Mouse (Mus musculus) cortical plate, adult 2 months (tissue): Measurements from ENCODE around the gene Pde10a.

Experiments
- CTCF ChIP-seq: fragments of 200-500 bp; IDR thresholded peaks from 2 replicates; pipeline ENCODE4 v1.5.1; 2011; ENCODE audit warnings: mild to moderate bottlenecking, control low read depth, low read length; ENCODE audit not compliant: insufficient read depth; ENCODE audit errors: extremely low read depth
- POLR2A ChIP-seq: fragments of 200-500 bp; IDR thresholded peaks from 2 replicates; pipeline ENCODE4 v1.6.1; 2011; ENCODE audit warnings: mild to moderate bottlenecking, low read length, control low read depth; ENCODE audit not compliant: insufficient read depth; ENCODE audit errors: extremely low read depth

DNA sequence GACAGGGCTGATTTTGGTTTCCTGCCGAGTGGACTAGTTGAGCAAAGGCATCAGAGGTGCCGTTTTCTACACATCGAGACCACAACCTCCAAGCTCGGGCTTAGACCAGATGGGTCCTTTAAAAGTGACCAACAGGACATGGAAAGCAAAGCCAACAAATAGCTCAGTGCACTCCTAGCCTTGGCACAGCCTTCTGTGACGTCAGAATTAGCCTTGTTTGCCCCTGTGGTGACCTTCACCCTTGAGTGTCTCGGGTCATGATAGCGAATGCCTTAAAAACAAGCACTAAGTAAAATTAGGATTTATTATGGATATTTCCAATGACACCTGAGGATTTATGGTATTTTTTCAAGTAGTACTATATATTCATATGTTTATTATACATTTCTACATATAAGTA lies 267.4 kb downstream of the Pde10a start:
- no peak for TF ChIP-seq POLR2A
- TF ChIP-seq CTCF = no peak
